ENCODE assay signal across 25 mouse cellular contexts in genomic region chr19:26944006-26944405, GRCm38 (mm10). TPM values are rescaled to one million over a fixed set of nuclear protein-coding genes. Genes with fewer than 3 reads are reported as not detected.
DNase-seq lines count a peak whose midpoint lies in the region; ATAC-seq and TF ChIP-seq lines count a peak whose summit lies in the region.
"Had no signal": no experiment of that assay in that cellular context is flagged by ENCODE, and none has a peak within 500 bp of the region (broad histone marks: within the 10 kb centered on the region; RNA-seq: fewer than 3 reads in every experiment).

No protein-coding gene starts in this region.

- WGBS in midbrain, embryonic 11.5 days: 87% methylated on average over 2 of the region's 2 CpGs
- WGBS in midbrain, embryonic 10.5 days: 84% methylated on average over 2 of the region's 2 CpGs
- 27% methylated on average over 2 of the region's 2 CpGs for WGBS in cerebellum, adult 2 months
- 95% methylated on average over 2 of the region's 2 CpGs for WGBS in thymus, adult 2 months

- no peak overlapping the region for H3K4me2 ChIP-seq in midbrain, embryonic 11.5 days
- H3K4me2 ChIP-seq: forebrain, embryonic 13.5 days; heart, embryonic 12.5 days; hindbrain, embryonic 14.5 days had no signal

- TF ChIP-seq CTCF in cerebellum, adult 2 months (IDR thresholded peaks at IDR 0.05; ENCODE audit: borderline replicate concordance, insufficient read depth, low read depth, low read length): no peak
- TF ChIP-seq CTCF in thymus, adult 2 months (IDR thresholded peaks at IDR 0.05; ENCODE audit: borderline replicate concordance, control insufficient read depth, extremely low read depth, insufficient read depth, low read length, poor library complexity): no peak

- no peaks in the 10 kb centered on the region for H3K4me1 ChIP-seq in midbrain, embryonic 11.5 days (ENCODE audit: control insufficient read depth, insufficient read depth, low read length)
- H3K4me1 ChIP-seq in midbrain, embryonic 10.5 days: no peaks in the 10 kb centered on the region
- H3K4me1 ChIP-seq in cerebellum, adult 2 months (ENCODE audit: control insufficient read depth, insufficient read depth, low read length): peaks cover 18% of the 10 kb centered on the region
- no peaks in the 10 kb centered on the region for H3K4me1 ChIP-seq in thymus, adult 2 months (replicated peaks; ENCODE audit: control insufficient read depth, insufficient read depth, low read length)
- H3K4me1 ChIP-seq: embryonic facial prominence, embryonic 10.5 days; forebrain, embryonic 13.5 days; heart, embryonic 12.5 days; hindbrain, embryonic 10.5 days had no signal

- no peaks in the 10 kb centered on the region for H3K9me3 ChIP-seq in midbrain, embryonic 11.5 days (ENCODE audit: control insufficient read depth, low read length)
- H3K9me3 ChIP-seq in midbrain, embryonic 10.5 days (replicated peaks): no peaks in the 10 kb centered on the region
- H3K9me3 ChIP-seq: embryonic facial prominence, embryonic 10.5 days; forebrain, embryonic 13.5 days; heart, embryonic 12.5 days; hindbrain, embryonic 10.5 days had no signal

- DNase-seq in midbrain, embryonic 11.5 days (ENCODE audit: low spot score, missing footprints): peak; percentile 56
- DNase-seq in midbrain, embryonic 10.5 days (ENCODE audit: low spot score): no peak
- peak; percentile 66 to 77 for DNase-seq in cerebellum, adult 2 months
- DNase-seq in cerebellum, postnatal 10 days: peak; percentile 63 to 72
- no peak for DNase-seq in left cerebral cortex, postnatal 10 days (ENCODE audit: extremely low spot score in 1 of 2, low spot score in 2 of 2)
- DNase-seq in thymus, adult 2 months: no peak
- DNase-seq: adrenal gland, postnatal 14 days; gastrocnemius, adult 2 months; gastrocnemius, postnatal 25 days had no signal

- TF ChIP-seq POLR2A in cerebellum, adult 2 months (IDR thresholded peaks at IDR 0.05; ENCODE audit: borderline replicate concordance, insufficient read depth, low read length): no peak
- no peak for TF ChIP-seq POLR2A in thymus, adult 2 months (IDR thresholded peaks at IDR 0.05; ENCODE audit: control insufficient read depth, extremely low read depth, insufficient read depth, low read length, poor library complexity)

- no peak overlapping the region for H3K27ac ChIP-seq in midbrain, embryonic 11.5 days (ENCODE audit: low read depth, low read length)
- no peak overlapping the region for H3K27ac ChIP-seq in midbrain, embryonic 10.5 days (replicated peaks)
- no peak overlapping the region for H3K27ac ChIP-seq in cerebellum, adult 2 months (ENCODE audit: insufficient read depth, low read length)
- H3K27ac ChIP-seq in thymus, adult 2 months (ENCODE audit: control insufficient read depth, insufficient read depth, low read length): no peak overlapping the region
- H3K27ac ChIP-seq: embryonic facial prominence, embryonic 10.5 days; forebrain, embryonic 13.5 days; gastrocnemius, adult 2 months; hindbrain, embryonic 10.5 days; hindbrain, embryonic 14.5 days had no signal

- H3K27me3 ChIP-seq in midbrain, embryonic 11.5 days (ENCODE audit: control insufficient read depth, insufficient read depth, low read length): no peaks in the 10 kb centered on the region
- no peaks in the 10 kb centered on the region for H3K27me3 ChIP-seq in midbrain, embryonic 10.5 days (ENCODE audit: low read depth, poor library complexity, severe bottlenecking)
- H3K27me3 ChIP-seq in cerebellum, adult 2 months (ENCODE audit: control insufficient read depth, insufficient read depth, low read length): no peaks in the 10 kb centered on the region
- H3K27me3 ChIP-seq in thymus, adult 2 months (ENCODE audit: control insufficient read depth, insufficient read depth, low read length): no peaks in the 10 kb centered on the region
- H3K27me3 ChIP-seq: CH12.LX; forebrain, embryonic 13.5 days; heart, embryonic 12.5 days; Patski had no signal

- no peaks in the 10 kb centered on the region for H3K36me3 ChIP-seq in midbrain, embryonic 11.5 days (ENCODE audit: control insufficient read depth, insufficient read depth, low read length)
- H3K36me3 ChIP-seq in midbrain, embryonic 10.5 days: no peaks in the 10 kb centered on the region
- no peaks in the 10 kb centered on the region for H3K36me3 ChIP-seq in thymus, adult 2 months (ENCODE audit: control insufficient read depth, insufficient read depth, low read length)
- H3K36me3 ChIP-seq: embryonic facial prominence, embryonic 10.5 days; heart, embryonic 12.5 days; hindbrain, embryonic 10.5 days had no signal

- no peak for ATAC-seq in midbrain, embryonic 11.5 days (ENCODE audit: low FRiP score)
- no peak for ATAC-seq in inflammation-experienced regulatory T-cells, adult 6 months
- ATAC-seq: activated CD4-positive, CD25-positive, alpha-beta regulatory T cell, adult 4 months; forebrain, embryonic 13.5 days; intestine, postnatal 0 days; Patski had no signal

- no peak overlapping the region for H3K9ac ChIP-seq in midbrain, embryonic 11.5 days (ENCODE audit: low read length)
- H3K9ac ChIP-seq: forebrain, embryonic 13.5 days; heart, embryonic 12.5 days; hindbrain, embryonic 14.5 days had no signal

- no peak overlapping the region for H3K4me3 ChIP-seq in midbrain, embryonic 11.5 days (ENCODE audit: low read depth, low read length)
- no peak overlapping the region for H3K4me3 ChIP-seq in midbrain, embryonic 10.5 days
- H3K4me3 ChIP-seq in cerebellum, adult 2 months (replicated peaks; ENCODE audit: insufficient read depth, low read depth, low read length): no peak overlapping the region
- no peak overlapping the region for H3K4me3 ChIP-seq in thymus, adult 2 months (ENCODE audit: control insufficient read depth, insufficient read depth, low read length)
- H3K4me3 ChIP-seq: embryonic facial prominence, embryonic 10.5 days; forebrain, embryonic 13.5 days; gastrocnemius, adult 2 months; heart, embryonic 12.5 days; hindbrain, embryonic 10.5 days had no signal

- intact Hi-C loops in left cerebral cortex, postnatal 10 days (cut with DNase I): no loop called here

RNA-seq across cellular contexts. Expression of gene Gm815, which starts 58.3 kb away (rescaled TPM):
- not detected in 2 replicates for polyA plus RNA-seq in midbrain, embryonic 11.5 days (2014; fragmentation: Nextera tagmentation; extraction: Ambion mirVana)
- polyA plus RNA-seq in midbrain, embryonic 10.5 days (2016; fragmentation: Nextera tagmentation; extraction: Ambion mirVana): not detected in 2 replicates
- polyA plus RNA-seq in cerebellum, adult 2 months (2012; rRNA removed): not detected in 2 replicates
- not detected for polyA plus RNA-seq in inflammation-experienced regulatory T-cells, adult 6 months (2017; shearing (Covaris generic))
- total RNA-seq in left cerebral cortex, postnatal 10 days (2021): not detected
- polyA plus RNA-seq in thymus, adult 2 months (2012; rRNA removed): not detected in 2 replicates
- total RNA-seq: adrenal gland, adult 18-20 months; adrenal gland, postnatal 14 days; CH12.LX; gastrocnemius, adult 2 months; gastrocnemius, postnatal 25 days; granulocyte monocyte progenitor cell, adult 5-6 weeks; heart, adult 8-10 months; heart, postnatal 25 days had no signal
- polyA plus RNA-seq: activated CD4-positive, CD25-positive, alpha-beta regulatory T cell, adult 4 months; embryonic facial prominence, embryonic 10.5 days; embryonic facial prominence, embryonic 14.5 days; forebrain, embryonic 13.5 days; heart, embryonic 12.5 days; heart, embryonic 16.5 days; hindbrain, embryonic 10.5 days; hindbrain, embryonic 14.5 days; intestine, postnatal 0 days; Patski had no signal

Comparison
In these comparisons a context has a peak if more than half of its experiments do, and no peak if none do; other contexts are left out.
1. DNase-seq: peak in midbrain, embryonic 11.5 days (single experiment), cerebellum, adult 2 months (2 of 2) and cerebellum, postnatal 10 days (2 of 2); none in midbrain, embryonic 10.5 days (single experiment), left cerebral cortex, postnatal 10 days (0 of 2) and thymus, adult 2 months (single experiment).